Mouse (Mus musculus) myocyte (in vitro differentiated cells): ENCODE data around the gene 1110008L16Rik.

ENCODE experiments used
- CEBPB ChIP-seq: IDR thresholded peaks from 2 replicates; pipeline ENCODE4 v1.6.1; 2011; ENCODE audit warnings: mild to moderate bottlenecking, moderate library complexity; ENCODE audit not compliant: poor library complexity, insufficient read depth, severe bottlenecking
- E2F4 ChIP-seq: IDR thresholded peaks from one replicate; pipeline ENCODE4 v1.6.1; 2011; ENCODE audit warnings: mild to moderate bottlenecking, control low read depth, moderate library complexity; ENCODE audit not compliant: insufficient read depth
- MAX ChIP-seq: IDR thresholded peaks from one replicate; pipeline ENCODE4 v1.6.1; 2011; ENCODE audit warnings: low read depth, mild to moderate bottlenecking, control low read depth
- MYOD1 ChIP-seq, 3 experiments: IDR thresholded peaks; one replicate each; pipeline ENCODE4 v1.6.1; 2011; ENCODE audit warnings: control low read depth in 2 of 3, low read depth in 2 of 3, mild to moderate bottlenecking in 2 of 3, moderate library complexity in 1 of 3; ENCODE audit not compliant: insufficient read length in 2 of 3, control insufficient read depth in 1 of 3
- POLR2A ChIP-seq: IDR thresholded peaks from one replicate; pipeline ENCODE4 v1.6.1; 2011; ENCODE audit warnings: low read depth, mild to moderate bottlenecking, control low read depth, moderate library complexity; ENCODE audit not compliant: insufficient read length
- POLR2AphosphoS2 ChIP-seq: IDR thresholded peaks from one replicate; pipeline ENCODE4 v1.6.1; 2011; ENCODE audit warnings: low read depth, control low read depth; ENCODE audit not compliant: insufficient read length
- REST ChIP-seq: IDR thresholded peaks from one replicate; pipeline ENCODE4 v1.6.1; 2011; ENCODE audit warnings: mild to moderate bottlenecking, control low read depth, moderate library complexity; ENCODE audit not compliant: insufficient read depth, insufficient read length

- TF ChIP-seq MYOD1 (IDR thresholded peaks at IDR 0.05; ENCODE audit: control insufficient read depth in 1 of 3, insufficient read length in 2 of 3, low read depth in 2 of 3) (no peak), POLR2A (no peak), MAX (no peak), E2F4 (no peak), CEBPB (no peak), POLR2AphosphoS2 (no peak), REST (no peak)
These were observed 98.3 kb downstream of the 1110008L16Rik start for GRCm38 (mm10) chr12:55397544-55398239.
